Mouse (Mus musculus) bone marrow, adult 2 months (tissue): ENCODE data around the gene Rtkn.

ENCODE experiments used
- CTCF ChIP-seq: fragments of 200-500 bp; IDR thresholded peaks from 2 replicates; pipeline ENCODE4 v1.5.1; 2011; ENCODE audit warnings: low read length, control low read depth; ENCODE audit not compliant: control insufficient read depth, insufficient read depth
- POLR2A ChIP-seq: fragments of 200-500 bp; IDR thresholded peaks from 2 replicates; pipeline ENCODE4 v1.6.1; 2011; ENCODE audit warnings: low read depth, mild to moderate bottlenecking, control low read depth, low read length, borderline replicate concordance; ENCODE audit not compliant: control insufficient read depth

- TF ChIP-seq CTCF (no peak), POLR2A (no peak)
These were observed 48.9 kb upstream of the Rtkn start, which contains the start of gene Lbx2 for GRCm38 (mm10) chr6:83086121-83087035.
